Mouse (Mus musculus) frontal cortex, postnatal 36 days (tissue): ENCODE results near the gene Sgcd.

ENCODE experiments used
- DNase-seq, 2 experiments: peaks; one replicate each; pipeline ENCODE4 v3.0.0; 2022; ENCODE audit warnings: low spot score in 2 of 2

The Sgcd gene

DNA sequence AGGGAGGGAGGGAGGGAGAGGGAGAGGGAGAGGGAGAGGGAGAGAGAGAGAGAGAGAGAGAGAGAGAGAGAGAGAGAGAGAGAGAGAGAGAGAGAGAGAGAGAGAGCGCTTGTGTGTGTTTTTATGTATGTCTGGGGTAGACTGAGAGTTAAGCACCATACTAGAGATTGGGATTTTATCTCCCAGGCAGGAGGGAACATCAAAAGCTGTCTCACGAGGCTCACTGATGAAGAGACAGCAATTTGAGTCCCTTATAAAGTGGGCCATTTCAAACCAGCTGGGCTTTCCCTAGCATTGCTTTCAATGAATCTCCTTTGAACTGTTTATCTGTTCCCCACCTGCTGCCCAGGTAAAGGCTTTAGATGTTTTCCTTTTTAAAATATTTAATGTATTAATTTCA lies 973.1 kb downstream of the Sgcd start:
- no peak for DNase-seq

DNA sequence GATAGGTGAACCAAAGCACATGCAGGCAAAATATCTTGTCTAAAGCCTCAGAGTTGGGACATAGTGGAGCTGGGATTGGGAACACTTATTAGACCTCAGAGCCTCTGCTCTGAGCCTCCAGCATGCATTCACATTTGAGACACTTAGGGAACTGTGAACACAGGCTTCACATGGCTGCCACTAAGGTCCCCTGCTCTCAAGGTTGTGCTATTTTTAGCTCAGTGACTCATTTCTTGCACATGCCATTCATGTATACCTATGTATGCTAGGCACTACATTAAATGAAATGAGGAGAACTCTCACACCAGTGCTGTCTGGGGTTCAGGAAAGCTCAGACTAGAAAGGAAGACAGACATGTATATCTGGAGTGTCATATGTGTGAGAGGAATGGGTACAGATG lies 974.5 kb downstream of the Sgcd start:
- no peak for DNase-seq

DNA sequence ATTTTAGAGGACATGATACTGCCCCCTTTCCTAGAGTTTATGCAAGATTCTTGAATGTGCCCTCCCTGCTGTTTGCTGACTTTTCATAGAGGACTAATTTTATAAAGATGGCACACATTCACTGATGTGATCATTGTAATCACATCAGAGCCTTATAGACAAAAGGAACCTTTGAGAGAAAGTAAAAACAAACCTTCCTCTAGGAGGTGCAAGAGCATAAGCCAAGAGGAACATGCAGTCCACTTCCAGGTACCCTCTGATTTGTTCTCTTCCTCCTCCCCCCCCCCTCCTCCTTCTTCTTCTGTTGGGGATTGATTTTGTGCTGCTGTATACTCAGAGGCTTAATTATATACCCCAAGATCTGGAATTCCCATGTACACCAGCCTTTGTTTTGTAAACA lies 978.6 kb downstream of the Sgcd start:
- no peak for DNase-seq

DNA sequence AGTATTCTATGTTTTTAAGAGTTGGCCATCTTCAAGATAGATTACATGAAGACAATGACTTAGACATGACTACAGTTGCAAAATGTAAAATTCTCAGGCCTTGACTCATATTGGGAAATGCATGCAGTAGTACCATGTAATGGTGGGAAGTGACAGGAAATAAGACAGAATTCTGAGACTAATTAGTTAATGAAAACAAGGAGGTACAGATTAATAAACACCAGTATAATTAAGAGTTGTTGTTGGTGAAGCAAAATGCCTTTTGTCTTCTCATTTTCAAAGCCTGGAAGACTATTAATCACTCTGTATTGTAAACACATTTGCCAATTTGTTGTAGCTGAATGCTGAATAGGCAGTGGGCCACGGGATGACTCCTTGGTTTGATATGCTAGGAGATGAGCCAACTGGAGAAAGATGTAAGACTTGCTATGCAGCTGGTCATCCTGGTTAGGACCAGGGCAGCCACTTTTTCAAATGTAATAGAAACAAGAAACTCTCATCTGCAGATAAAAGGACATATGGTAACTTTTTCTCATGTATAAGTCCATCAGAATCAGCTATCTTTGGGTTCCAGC lies 983.4 kb downstream of the Sgcd start:
- DNase-seq, result no peak

DNA sequence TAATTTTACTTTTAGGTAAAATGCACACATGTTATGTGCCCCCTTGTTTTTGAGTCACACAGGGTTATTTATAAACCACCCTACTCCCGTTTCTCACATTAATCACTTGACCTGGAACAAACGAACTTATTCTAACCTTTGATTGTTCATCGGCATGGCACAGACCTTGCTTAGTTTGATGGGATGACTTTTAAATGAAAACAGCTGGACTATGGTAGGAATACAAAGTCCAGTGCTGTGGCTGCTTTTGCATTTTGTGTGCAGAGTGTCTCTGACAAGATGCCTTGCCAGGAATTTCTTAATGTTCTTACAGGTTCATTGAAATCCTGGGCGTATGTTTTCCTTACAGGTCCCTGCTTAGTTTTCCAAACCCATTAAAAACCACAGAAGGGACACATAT lies 1049.5 kb downstream of the Sgcd start:
- no peak for DNase-seq

DNA sequence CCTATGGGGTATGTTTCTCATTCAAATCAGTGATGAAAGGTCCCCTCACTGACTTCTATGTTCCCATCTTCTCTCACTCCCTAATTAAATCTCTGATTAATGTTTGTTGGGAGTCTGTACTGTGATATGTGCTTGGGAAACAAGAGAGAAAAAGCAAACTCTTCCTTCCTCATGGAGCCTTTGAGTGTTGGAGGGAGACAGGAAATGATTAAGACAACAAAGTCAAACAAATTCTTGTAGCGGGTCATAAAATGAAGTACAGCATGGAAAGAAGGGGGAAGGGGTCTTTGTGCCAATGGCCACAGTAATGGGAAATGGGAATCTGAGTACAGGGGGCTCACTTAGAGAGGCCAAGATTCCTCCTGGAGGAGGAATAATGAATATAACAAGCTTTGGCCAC lies 1063.8 kb downstream of the Sgcd start:
- DNase-seq, result no peak

GRCm38 (mm10) chr11:46920244-46920643 lies 1068.5 kb downstream of the Sgcd start:
- DNase-seq, result peak in 1 of 2 experiments; percentile 20

DNA sequence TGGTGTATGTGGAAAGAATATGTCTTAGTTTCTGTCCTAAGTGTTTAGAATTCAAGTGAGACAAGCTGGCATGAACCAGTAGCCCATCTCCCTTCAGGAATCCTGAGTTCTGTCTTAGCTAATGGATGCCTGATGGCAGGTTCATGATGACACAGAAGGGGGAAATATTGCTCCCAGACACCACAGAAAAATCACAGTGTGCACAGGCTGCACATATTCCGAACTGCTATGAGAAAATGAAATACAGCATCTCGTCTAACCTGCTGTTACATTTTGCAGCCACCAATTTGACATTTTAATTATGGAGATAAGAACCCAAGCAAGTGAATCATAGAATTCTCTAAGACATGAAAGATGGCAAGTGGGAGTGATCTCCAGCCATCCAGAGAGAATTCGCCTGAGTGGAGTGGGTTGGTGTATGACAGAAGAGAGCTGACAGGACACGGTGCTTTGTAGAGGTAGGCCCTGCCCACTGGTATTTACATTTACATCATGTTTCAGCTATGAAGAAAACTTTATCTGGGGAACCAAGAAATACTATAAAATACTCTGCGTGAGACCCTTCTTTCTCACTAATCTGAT lies 1076.0 kb downstream of the Sgcd start:
- peak; percentile 2 to 8 for DNase-seq

GRCm38 (mm10) chr11:46904281-46904680 lies 1084.5 kb downstream of the Sgcd start:
- no peak for DNase-seq

DNA sequence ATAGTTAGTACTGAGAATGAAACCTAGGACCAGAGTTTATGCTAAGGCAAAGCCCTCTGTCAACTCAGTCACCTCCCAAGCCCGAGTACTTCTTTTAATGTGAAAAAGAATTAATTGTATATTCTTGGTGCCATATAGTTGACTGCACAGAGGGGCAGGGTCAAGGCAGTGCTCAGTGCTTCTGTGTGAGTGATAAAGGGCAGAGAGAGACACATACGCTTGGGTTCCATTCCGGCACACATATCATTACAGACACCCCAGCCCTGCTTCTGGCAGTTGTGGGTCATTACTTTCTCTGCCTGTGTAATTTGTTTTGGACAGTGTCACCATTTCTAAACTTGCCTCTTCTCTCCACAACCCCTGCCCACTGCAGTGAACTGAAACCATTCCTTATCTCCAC lies 1099.7 kb downstream of the Sgcd start:
- DNase-seq, result no peak

DNA sequence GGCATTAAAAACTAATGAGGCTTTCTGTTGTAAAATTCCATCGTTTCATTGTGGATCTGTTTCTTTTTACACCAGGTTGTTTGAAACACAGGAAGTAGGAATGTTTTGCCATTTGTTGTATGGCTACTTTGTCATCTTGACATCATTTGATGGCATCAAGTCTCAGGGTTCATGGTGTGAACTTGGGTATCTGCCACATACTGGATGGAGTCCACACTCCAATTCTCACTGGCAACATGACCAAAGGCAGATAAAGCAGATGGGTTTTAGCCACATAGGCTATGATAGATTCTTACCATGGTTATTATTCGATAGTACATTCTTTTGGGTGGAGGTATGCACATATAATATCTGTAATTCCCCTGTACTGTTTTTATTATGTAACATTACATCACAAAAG lies 1106.3 kb downstream of the Sgcd start:
- DNase-seq, result no peak

DNA sequence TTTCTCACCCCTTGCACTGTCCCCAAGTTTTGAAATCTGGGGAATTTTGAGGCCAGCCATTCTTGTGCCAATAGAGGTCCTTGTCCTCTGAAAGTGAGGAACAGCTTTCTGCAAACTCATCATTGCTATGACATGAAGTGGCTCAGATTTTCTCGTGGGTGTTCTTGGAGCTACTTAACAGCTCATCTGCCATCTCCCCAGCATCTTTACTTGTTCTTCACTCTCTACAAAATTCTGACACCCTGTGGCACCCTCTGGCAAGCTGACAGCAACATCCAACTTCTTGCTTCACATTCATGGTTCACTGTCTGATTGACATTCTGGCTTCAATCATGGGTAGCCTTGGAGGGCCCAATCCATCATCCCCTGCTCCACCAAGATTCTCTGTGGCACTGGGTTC lies 1113.0 kb downstream of the Sgcd start:
- peak; percentile 29 to 38 for DNase-seq

DNA sequence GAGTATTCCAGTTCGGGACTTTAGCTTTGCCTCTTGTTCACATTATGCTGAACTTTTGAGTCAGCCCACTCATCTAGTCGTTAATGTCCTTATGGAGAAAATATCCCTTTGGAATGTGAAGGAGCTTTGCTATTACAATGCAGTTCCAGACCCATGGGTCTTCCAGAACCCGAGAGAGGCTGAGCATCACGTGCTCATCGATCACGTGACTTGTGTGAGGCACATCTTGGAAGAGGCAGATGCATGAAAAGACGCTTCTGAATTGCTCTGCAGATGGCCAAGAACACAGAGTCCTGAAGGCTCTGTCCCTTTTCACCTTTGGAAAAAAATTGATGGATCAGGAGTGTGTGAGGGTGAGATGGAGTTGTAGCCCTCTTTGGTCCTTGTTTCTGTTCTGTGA lies 1120.2 kb downstream of the Sgcd start:
- DNase-seq, result no peak

DNA sequence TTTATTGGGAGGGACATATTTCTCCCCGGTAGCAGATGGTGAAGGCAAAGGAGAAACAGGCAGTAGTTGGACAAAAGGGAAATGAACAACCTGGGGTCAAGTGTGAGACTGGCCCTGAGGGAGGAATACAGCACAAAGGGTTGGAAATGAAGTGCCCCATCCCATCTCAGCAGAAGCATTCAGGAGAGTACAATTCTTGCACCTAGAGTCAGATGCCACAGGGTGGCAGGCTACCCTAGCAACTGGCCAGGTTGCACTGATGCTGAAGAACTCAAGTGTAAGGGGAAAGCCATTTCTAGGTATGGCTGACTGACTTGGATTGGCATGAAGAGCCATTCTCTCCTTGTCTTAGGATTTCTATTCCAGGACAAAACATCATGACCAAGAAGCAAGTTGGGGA lies 1124.0 kb downstream of the Sgcd start:
- DNase-seq, result peak; percentile 18 to 25

GRCm38 (mm10) chr11:46848221-46848971 lies 1140.4 kb downstream of the Sgcd start:
- peak; percentile 6 to 22 for DNase-seq

- DNase-seq, result no peak
Observed at GRCm38 (mm10) chr11:46847827-46848220, 1140.9 kb downstream of the Sgcd start.

- no peak for DNase-seq
Observed at GRCm38 (mm10) chr11:46846661-46847060, 1142.1 kb downstream of the Sgcd start.
